Mouse (Mus musculus): ENCODE measurements around the gene Bpifb9a.
"Not testable (repeated sequence)": the region's sequence is repeated elsewhere in the genome, so short reads cannot be mapped to it uniquely, and the experiment has no call there.

GRCm38 (mm10) chr2:154294746-154295145 lies 37.1 kb downstream of the Bpifb9a start:
- peak; percentile 52 for TF ChIP-seq RAD21 (IDR thresholded peaks at IDR 0.05; ENCODE audit: low read depth, low read length)
- TF ChIP-seq CTCF (conservative IDR thresholded peaks at IDR 0.05 in 1 of 2, IDR thresholded peaks at IDR 0.05 in 1 of 2; ENCODE audit: low read depth in 2 of 2, low read length in 2 of 2) = peak in 1 of 2 experiments; percentile 62; a peak in 2 of 4 replicates
- TF ChIP-seq POLR2A (IDR thresholded peaks at IDR 0.05; ENCODE audit: low read depth, low read length); EP300 (IDR thresholded peaks at IDR 0.05; ENCODE audit: low read length); TCF12 (IDR thresholded peaks at IDR 0.05; ENCODE audit: low read depth, low read length); MAX (IDR thresholded peaks at IDR 0.05; ENCODE audit: low read length): not testable (repeated sequence)
